Mouse (Mus musculus) kidney, postnatal 4 days (tissue): ENCODE measurements at regions not wholly inside any gene's neighbourhood (a gene's known extent, or its start where the extent isn't known, plus 50 kb on each side); places are given as distances from the start of the nearest gene placed in this dataset.

ENCODE experiments used
- DNase-seq, 2 experiments: peaks; one replicate each; pipeline ENCODE4 v3.0.0; 2021; ENCODE audit warnings: mixed read lengths in 2 of 2

DNA sequence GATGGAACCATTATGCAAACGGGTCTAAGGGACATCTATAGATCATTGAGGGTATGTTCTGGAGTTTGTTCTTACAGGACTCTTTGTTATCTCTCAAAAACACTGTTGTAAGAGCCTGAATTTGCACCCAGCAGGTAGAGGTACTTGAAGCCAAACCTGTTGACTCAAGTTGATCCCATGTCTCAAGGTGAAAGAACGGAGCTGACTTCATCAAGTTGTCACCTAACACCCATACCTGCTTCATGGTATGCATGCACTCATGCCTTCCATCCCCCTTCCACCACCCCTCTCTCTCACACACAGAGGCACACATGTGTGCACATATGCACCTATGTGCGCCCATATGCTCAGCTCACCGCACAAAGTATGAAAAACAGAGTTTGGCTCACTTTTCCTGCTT, 189.0 kb downstream of the Ttll7 start:
- DNase-seq, result no peak

DNA sequence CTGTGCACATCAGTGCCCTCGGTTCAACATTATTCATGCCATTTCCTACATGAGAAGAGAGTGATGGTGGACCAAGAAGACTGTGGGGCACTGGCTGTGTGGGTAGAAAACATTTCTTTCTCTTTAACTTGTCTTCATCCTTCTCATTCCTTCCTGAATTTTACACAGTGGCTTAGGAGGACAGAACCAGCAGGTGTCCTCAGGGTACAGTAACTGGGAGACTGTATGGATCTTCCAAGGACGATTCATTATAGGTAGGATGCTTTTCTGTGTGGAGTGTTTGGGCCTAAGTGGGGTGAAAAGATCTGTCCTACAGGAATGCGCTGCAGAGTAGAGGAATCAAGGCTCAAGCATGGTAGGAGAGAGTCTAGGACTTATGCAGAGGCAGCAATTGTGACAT, 190.7 kb downstream of the Ttll7 start:
- DNase-seq, result no peak

DNA sequence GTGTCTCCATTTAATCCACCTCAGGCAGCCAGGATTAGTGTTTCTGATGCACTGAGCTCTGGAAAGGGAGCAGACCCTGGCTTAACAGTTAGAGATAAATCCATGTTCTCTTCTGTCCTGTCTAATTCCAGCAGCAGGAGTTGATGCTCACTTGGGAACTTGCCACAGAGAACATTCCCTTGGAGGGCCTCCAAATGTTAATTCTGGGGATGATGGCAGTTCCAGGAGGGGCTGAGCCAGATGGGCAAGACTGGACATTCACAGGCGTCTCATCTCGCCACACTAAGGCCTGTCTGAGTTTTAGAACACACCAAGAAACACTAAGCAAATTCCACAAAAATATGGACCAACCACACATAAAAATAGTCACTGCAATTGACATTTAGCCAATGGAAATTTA, 194.5 kb downstream of the Ttll7 start:
- no peak for DNase-seq

DNA sequence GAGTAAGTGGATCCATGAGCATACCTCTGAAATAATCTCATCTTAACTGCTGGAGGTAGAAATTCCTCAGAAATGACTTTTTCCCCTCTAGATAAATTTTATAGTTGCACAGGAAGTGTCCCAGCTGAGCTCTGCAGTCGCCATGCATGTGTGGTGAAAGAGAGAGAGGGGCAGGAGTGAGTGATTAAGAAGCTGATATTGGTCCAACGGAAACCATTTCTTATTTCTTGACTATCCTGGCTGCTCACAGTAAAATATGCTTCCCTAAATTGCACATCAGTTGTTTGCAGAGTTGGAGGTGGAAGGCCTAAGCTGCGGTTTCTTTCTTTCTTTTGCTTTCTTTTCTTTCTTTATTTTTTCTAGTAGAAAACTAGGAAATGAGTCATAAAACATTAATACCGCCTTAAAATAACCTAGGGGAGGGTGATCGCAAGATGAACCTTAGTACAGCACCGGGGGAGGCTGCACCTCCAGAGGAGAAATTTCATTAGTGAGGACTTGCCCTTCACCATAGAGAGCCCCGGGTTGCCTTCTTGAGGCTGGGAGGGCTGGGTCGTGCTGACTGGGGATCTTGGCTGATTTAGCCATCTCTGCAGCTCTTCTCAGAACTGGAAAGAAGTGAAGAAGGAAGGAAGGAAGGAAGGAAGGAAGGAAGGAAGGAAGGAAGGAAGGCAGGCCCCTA, 202.1 kb downstream of the Ttll7 start:
- peak in 1 of 2 experiments; percentile 15 for DNase-seq

DNA sequence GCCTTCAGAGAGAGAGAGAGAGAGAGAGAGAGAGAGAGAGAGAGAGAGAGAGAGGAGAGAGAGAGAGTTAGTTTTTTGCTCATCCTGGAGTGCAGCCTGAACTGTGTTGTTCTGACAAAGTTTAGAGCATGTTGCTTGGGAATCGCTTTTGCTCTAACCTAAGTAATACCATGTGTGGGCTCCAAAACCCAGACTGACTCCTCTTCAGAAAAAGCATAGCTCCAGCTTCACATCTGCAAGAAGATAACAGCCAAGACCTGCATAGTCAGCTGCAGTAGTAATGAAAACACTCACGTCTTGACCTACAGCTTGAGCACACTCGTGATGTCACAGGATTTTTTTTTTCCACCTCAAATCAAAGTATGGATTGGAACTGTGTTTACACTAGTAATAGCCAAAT, 205.7 kb downstream of the Ttll7 start:
- no peak for DNase-seq

DNA sequence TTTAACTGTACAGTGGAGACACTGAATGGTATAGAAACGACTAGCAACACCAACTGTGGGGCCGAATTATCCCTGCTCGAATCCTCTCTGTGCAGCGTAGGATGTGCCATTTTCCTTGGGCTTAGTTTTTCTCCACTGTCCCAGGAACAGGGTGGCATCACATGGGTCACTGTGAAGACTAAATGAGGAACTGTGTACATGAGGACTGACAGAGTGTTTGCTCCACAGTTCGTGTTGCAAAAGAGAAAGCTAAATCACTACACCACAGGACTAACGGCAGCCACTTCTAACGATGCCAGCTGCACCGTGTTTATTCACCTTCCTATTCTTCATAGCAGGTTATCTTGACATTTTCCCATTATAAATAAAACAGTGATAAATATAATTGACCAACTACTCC, 208.5 kb downstream of the Ttll7 start:
- no peak for DNase-seq

DNA sequence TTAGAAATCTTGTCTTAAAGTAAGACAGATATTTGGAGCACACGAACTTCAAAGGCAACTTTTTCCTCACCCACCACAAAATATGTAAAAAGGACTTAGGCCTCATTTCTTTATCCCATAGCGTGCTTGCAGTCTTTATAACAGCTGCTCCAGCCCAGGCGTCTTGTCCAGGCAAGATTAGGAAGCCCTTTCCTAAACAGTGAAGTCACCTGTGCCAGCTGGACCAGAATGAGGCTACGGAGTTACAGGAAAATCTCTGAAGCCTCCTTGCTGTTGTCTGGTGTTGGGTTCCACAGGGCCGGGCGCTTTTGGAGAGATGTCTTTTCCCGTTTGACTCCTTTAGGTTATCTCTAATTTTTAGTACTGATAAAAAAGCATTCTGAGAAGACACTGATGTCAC, 210.3 kb downstream of the Ttll7 start:
- DNase-seq, result no peak

DNA sequence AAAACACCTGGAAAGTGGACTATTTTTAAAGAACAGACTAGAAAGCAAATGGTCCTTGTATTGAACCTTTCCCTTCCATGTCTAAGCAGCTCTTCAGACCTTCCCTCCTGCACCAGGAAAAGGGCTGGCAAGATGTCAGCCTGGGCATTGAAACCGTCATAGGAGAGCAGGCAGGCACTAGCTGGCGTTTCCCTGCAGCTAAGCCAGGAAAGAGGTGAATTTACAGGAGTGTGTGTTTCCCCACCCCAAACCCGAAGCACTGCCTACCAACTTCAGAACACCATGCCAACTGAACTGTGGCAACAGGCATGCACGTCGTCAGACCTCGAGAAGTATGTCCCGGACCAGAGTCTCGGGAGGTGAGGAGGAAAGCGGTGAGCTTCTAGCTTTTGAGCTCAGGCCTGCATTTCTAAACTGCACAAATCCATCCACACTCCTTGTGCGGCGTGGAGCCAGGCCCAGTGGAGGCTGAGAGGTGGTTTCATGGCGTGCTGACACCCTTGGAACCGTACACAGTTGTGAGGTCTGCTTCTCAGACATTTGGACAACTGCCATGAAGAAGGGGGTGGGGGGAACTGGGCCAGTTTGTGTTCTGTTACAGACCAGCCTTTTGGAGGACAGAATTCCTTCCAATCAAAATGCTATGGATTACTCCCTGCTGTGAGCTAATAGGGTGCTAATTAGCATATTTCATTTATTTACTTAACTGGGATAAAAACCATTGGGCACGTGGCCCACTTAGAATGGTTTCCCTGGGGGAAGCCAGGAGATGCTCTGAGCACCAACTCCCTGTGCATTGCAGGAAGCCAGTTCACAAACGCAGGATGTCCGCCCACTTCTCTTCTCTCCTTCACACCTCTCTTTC, 211.6 kb downstream of the Ttll7 start:
- peak; percentile 35 to 42 for DNase-seq

DNA sequence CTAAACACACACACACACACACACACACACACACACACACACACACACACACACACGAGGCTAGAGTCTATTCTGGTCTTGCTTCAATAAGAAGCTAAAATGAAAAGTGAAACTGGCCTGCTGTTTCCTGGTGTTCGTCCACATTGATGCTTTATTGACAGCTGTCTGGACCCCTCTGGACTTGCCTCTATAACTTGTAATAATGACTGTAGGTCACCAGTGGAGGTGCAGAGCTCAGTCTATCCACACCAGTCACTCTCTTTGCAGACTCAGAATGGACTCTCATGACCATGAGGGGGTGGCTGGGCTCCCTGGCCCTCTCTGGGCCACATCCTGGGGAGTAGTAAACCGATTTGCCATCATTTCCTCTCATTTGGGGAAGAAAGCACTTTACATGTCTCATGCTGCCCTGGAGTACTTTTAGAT, 212.3 kb downstream of the Ttll7 start:
- no peak for DNase-seq

DNA sequence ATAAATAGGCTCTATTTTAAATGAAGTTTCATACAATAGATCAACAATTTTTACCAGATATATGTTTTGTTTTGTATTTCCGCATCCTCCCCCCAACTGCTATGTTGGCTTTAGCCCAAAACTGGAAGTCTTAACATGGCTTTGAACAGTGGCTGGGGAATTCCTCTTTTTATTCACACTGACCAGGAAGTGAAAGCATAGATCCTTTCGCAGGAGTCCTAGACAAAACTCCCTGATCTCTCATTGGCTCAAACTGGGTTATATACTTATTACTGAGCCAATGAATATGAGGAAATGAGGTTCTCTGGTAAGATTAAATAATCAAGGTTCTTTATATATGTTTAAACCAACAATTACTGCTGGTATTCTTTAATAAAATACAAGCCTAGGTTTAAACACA, 218.8 kb downstream of the Ttll7 start:
- no peak for DNase-seq

DNA sequence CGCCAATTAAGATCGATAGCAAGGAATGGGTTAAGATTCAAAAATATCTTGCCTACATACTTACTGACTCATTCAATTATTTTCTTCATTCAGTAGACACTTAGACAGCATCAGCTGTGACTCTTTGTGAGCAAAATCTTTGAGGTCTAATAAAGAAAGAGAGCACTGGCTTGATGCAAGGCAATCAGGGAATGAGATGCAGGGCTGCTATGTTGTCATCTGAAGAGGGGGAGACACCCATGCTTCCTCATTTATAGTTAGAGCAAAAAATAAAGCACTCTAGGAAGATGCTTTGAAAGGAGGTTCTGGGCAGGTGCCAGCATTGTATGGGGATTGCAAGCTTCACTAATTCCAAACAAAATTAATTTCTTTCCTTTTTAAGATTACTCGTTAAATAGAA, 228.0 kb downstream of the Ttll7 start:
- DNase-seq, result no peak

DNA sequence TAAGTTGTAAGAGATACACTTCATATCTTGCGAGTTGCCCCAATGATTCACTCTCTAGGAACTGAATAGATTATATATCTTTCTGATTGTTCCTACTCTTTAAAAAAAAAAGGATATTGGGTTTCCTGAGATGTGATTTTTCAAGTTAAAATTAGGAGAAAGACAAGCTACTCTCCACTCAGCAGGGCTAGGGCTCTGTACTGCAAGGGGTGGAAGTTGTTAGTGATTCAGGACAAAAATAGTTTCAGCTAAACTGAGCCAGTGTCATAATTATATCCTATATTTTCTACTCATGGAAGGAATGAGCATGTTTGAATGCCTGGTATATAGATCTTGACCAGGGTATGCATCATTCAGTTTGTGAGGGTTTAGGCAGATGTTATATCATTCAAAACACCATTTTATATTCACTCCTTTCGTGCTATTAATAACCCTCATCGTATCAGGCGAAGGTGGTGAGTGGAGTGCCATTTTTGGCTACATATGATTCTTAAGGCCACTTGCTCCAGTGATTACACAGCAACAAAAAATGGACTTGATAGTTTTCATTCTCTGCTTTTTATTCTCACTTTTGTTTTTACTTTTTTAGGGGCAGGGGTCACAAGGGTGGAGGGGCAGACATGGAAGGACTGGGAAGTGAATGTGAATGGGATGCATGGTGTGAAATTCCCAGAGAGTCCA, 228.7 kb downstream of the Ttll7 start:
- no peak for DNase-seq

DNA sequence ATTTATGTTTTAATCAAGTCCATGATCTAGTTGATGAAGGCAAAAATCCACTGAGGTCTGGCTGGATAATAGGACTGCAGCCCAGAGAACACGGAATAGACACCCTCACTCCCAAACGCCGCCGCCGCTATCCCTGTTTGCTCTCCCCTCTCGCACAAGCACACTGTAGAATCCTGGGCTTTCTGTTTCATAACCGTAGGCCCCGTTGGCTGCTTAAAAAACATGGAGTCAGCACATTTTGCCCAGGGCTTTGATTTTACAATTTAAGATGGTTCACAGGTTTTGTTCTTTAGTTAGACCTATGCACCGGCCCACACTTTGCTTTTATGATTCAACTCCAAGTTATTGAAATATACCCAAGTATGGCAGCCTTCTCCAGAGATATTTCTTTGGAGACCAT, 229.6 kb downstream of the Ttll7 start:
- no peak for DNase-seq

DNA sequence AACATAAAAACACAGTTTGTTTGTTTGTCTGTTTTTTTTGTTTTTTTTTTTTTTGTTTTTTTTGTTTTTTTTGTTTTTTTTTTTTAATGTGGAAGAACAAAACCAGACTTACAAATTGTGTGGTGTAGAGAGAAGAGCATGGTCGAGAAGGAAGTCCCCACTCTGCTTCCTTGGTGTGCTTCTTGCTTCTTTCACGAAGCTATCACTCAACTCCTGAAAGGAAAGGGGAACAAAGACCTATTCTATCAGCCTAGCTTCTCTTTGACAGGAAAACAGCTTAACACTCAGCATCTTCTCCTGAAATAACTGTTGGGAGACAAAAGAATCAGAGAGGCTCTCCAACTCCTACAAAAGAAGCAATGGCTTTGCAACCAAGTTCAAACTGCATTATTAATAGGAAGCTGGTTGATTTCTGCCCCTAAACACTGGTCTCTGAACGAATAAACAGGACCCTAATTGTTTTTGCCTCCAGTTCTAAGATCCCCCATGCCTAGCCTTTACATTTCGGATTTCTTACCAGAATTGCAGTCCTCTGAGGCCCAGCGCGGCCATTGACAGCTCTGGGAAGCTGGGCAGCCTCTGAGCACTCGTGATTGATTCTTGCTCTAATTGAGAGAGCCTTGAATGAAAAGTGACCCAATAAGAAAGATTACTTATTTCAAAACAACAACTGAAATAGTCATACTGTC, 230.2 kb downstream of the Ttll7 start:
- DNase-seq, result no peak

DNA sequence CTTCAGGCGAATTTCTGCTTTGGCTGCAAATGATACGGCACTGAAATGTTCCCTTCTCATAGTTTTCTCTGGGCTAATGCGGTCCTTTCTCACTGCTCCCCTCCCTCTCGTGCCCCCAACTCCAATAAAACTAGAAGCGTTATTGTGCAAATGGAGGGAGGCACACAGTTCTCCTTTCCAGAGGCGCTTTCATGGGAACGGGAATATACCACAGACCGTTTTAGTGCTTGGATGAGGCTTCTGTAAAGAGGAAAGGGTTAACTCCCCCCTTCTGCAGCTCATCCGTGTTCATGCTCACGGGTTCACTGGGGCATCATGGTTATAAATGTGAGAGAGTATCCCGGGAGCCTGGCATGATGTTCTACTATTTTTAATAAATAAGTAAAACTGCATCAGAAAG, 231.2 kb downstream of the Ttll7 start:
- DNase-seq, result no peak

DNA sequence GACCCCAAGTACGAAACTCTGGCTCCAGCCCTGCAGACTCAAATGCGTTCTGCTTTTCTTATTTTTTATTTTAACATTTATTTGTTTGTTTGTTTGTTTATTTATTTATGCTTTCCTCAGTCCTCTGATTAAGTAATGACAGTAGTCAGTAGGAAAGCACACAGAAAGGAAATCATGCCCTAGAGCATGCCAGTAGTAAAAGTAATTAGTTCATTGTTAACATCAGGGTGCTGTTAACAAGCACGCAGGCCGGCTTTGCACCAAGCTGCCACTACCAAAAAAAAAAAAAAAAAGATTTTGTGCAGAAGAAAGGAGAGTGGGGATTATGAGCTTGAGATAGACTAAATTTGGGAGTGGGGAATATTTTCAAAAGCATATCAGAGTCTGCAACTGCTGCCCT, 231.7 kb downstream of the Ttll7 start:
- no peak for DNase-seq

DNA sequence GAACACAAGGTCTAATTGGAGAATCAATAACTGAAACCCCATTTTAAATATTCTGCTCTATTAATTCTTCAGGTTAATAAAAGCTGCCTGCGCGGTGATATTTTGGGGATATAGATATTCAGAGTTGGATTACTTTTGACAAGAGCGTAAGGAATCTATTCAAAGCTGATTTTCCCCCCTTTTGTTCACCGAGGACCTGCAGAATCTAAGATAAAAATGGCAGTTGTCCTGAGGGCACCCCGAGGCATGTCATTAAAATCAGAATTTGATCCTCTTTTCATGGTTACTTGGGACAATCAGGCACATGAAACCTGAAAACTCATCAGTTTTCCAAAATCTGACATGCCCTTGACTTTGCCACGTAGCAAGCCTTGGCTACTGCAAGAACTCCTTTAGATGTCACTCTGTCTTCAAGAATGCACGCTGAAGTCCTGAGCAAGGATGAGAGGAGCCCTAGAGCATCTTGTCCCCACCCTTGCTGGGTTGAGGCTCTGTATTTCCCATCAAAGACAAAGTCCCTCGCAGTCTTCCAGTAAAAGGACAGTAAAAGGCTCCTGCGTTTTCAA, 232.5 kb downstream of the Ttll7 start:
- no peak for DNase-seq

DNA sequence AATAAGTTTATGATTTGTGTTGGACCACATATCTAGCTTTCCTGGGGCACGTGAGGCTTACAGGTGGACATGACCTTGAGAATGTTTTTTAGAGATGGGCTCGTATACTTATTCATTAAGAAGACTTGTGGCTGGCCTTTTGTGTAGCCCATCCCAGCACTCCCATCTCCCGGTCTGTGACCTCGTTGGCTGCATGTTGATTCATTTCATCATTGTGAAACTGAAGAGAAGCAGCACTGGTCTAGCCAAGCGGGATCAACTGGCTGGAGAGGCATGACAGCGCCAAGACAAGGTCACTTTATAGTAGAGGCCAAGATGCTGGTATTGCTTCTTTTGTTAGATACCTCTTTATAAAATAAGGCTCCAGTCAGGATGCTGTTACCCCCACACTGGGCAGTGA, 236.0 kb downstream of the Ttll7 start:
- DNase-seq, result no peak

DNA sequence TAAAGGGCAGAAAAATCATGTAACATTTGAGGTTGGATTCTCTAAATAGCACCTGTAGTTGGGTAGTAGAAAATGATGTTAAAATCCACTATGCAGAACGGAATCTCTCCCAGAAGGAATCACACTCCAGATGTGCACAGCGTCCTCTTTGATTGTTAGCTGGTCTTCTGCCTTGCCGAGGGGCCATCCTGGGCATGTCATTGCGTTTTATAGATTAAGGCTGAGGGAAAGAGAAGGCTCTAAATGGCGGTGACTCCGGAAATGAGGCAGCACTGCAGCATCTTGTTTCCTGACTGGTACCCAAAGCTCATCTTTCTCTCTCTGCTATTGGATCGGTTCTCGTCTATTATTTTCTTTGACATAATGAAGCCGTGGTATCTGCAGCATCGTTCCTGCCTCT, 237.5 kb downstream of the Ttll7 start:
- DNase-seq, result no peak

DNA sequence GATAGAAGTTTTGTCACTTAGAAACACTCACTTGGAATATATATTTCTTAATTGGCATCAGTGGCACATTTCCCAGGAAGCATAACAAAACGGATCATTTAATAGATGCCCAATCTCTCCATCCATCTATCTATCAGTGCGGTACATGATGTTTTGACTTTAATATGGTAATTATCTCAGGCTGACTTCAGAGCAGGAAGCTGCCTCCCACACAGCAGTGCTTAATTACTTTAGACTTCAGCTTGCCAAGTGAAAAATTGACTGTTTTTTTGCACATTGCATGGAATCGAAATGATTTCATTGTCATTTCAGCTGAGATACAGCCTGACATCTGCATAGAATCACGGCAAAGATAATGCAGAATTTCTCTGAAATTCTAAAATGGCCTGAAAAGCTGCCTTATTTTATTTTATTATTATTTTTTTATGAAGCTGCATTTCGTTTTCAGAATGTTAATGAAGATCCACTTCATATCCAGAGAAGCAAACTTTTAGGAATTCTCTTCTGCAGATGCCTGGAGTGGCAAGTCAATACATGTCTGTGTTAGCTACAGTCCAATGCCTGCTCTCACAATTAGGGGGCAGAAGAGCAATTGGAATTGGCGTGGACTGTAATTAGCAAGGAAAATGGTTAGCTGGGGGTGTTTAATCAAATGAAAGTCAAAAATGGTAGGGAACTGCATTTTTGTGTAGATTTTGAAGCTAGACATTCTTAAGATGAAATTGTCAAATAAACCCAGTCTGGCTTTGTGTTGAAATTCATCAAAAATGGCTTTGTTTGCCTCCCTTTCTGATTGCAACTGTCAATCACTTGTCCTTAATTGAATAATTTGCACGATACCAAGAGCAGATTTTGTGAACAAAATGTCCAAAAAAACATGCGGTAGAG, 240.3 kb downstream of the Ttll7 start:
- no peak for DNase-seq

DNA sequence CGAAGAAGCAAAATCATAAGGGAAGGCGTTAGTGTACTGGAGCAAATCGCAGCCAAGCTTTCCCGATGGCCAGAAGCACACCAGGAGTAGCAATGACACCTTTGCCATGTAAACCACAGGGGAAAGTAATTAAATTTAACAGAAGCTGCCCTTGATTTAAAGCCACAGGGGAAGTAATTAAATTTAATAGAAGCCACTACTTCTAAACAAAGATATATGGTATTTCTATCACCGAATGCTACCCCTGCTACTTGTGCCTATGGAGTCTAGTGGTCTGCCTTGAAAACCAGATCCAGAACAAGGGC, 240.9 kb downstream of the Ttll7 start:
- no peak for DNase-seq

DNA sequence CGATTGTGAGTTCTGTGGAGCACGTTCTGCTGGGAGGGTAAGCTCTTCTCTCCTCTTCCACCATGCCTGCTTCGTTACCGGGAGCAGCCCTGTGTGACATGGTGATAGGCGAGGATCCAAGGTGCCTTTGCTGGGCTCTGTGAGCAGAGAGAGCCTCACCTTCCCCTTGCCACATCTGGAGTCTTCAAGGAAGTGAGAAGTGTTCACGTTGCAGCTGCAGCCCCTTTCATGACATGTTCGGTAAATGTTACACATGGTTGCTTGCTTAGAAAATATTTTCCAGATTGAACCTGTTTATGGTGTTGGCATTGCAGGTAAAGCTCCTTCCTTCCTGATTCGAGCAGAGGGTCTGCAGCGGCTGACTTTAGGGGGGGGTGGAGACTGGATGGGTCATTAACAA, 244.0 kb downstream of the Ttll7 start:
- DNase-seq, result no peak
